Mouse (Mus musculus): ENCODE measurements at regions not wholly inside any gene's neighbourhood (a gene's known extent, or its start where the extent isn't known, plus 50 kb on each side); places are given as distances from the start of the nearest gene placed in this dataset.
"Not testable (repeated sequence)": the region's sequence is repeated elsewhere in the genome, so short reads cannot be mapped to it uniquely, and the experiment has no call there.

- no peak for DNase-seq (ENCODE audit: low spot score in 2 of 2)
These were observed 114.8 kb downstream of the Galc start for GRCm38 (mm10) chr12:98144464-98144863.

GRCm38 (mm10) chr12:98143170-98143569, 116.1 kb downstream of the Galc start:
- DNase-seq (ENCODE audit: low spot score in 2 of 2): no peak

GRCm38 (mm10) chr12:98139906-98140305, 119.4 kb downstream of the Galc start:
- not testable (repeated sequence) for DNase-seq (ENCODE audit: low spot score in 2 of 2)

GRCm38 (mm10) chr12:98131276-98131675, 128.0 kb downstream of the Galc start:
- DNase-seq (ENCODE audit: low spot score in 2 of 2): no peak

- no peak for DNase-seq (ENCODE audit: low spot score in 2 of 2)
These were observed 135.7 kb downstream of the Galc start for GRCm38 (mm10) chr12:98123541-98123940.

GRCm38 (mm10) chr12:98108039-98108438, 151.2 kb downstream of the Galc start:
- DNase-seq (ENCODE audit: low spot score in 2 of 2): no peak

GRCm38 (mm10) chr12:98106789-98107684, 152.2 kb downstream of the Galc start:
- DNase-seq (ENCODE audit: low spot score in 2 of 2): no peak

GRCm38 (mm10) chr12:98106151-98106788, 153.0 kb downstream of the Galc start:
- DNase-seq (ENCODE audit: low spot score in 2 of 2): no peak

- no peak for DNase-seq (ENCODE audit: low spot score in 2 of 2)
These were observed 153.5 kb downstream of the Galc start for GRCm38 (mm10) chr12:98105749-98106148.

GRCm38 (mm10) chr12:98090171-98090570, 169.1 kb downstream of the Galc start:
- no peak for DNase-seq (ENCODE audit: low spot score in 2 of 2)

GRCm38 (mm10) chr12:98078351-98078750, 180.9 kb downstream of the Galc start:
- DNase-seq (ENCODE audit: low spot score in 2 of 2): no peak

- no peak for DNase-seq (ENCODE audit: low spot score in 2 of 2)
These were observed 183.7 kb downstream of the Galc start for GRCm38 (mm10) chr12:98075580-98075979.

- DNase-seq (ENCODE audit: low spot score in 2 of 2): no peak
These were observed 190.1 kb downstream of the Galc start for GRCm38 (mm10) chr12:98069110-98069509.

- no peak for DNase-seq (ENCODE audit: low spot score in 2 of 2)
These were observed 199.7 kb downstream of the Galc start for GRCm38 (mm10) chr12:98059419-98060180.

- DNase-seq (ENCODE audit: low spot score in 2 of 2): no peak
These were observed 200.3 kb downstream of the Galc start for GRCm38 (mm10) chr12:98058977-98059376.

- DNase-seq (ENCODE audit: low spot score in 2 of 2): no peak
These were observed 208.3 kb downstream of the Galc start for GRCm38 (mm10) chr12:98050934-98051333.

- DNase-seq (ENCODE audit: low spot score in 2 of 2): no peak
These were observed 208.8 kb downstream of the Galc start for GRCm38 (mm10) chr12:98050500-98050899.

- DNase-seq (ENCODE audit: low spot score in 2 of 2): no peak
These were observed 209.2 kb downstream of the Galc start for GRCm38 (mm10) chr12:98050057-98050456.

GRCm38 (mm10) chr12:98047765-98048164, 211.5 kb downstream of the Galc start:
- DNase-seq (ENCODE audit: low spot score in 2 of 2): no peak

GRCm38 (mm10) chr12:98046459-98047440, 212.5 kb downstream of the Galc start:
- no peak for DNase-seq (ENCODE audit: low spot score in 2 of 2)
